Mouse (Mus musculus) lung, adult 18-20 months (tissue): ENCODE data around the gene Vgll4.

ENCODE experiments used
- DNase-seq, 2 experiments: peaks; one replicate each; pipeline ENCODE4 v3.0.0; 2022; ENCODE audit warnings: mixed read lengths in 2 of 2

Vgll4 gene

DNA sequence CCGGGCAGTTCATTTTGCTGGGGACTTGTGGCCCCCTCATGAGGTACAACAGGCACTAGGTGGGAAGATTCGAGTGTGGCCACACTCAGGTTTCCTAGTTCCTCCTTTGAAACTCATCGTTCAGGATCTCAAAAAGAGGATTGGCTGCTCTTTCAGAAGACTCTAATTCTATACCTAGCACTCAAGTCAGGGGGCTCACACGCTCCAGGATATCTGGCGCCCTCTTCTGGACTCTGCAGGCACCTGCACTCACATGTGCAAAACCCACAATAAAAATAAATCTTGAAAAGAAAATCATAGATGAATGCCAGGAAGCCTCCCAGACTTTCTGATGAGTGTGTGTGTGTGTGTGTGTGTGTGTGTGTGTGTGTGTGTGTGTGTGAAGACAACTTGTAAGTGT, 1.1 kb upstream of the Vgll4 start:
- DNase-seq = no peak

- no peak for DNase-seq
Measured at GRCm38 (mm10) chr6:114970386-114970785, 592 bp upstream of the Vgll4 start.

DNA sequence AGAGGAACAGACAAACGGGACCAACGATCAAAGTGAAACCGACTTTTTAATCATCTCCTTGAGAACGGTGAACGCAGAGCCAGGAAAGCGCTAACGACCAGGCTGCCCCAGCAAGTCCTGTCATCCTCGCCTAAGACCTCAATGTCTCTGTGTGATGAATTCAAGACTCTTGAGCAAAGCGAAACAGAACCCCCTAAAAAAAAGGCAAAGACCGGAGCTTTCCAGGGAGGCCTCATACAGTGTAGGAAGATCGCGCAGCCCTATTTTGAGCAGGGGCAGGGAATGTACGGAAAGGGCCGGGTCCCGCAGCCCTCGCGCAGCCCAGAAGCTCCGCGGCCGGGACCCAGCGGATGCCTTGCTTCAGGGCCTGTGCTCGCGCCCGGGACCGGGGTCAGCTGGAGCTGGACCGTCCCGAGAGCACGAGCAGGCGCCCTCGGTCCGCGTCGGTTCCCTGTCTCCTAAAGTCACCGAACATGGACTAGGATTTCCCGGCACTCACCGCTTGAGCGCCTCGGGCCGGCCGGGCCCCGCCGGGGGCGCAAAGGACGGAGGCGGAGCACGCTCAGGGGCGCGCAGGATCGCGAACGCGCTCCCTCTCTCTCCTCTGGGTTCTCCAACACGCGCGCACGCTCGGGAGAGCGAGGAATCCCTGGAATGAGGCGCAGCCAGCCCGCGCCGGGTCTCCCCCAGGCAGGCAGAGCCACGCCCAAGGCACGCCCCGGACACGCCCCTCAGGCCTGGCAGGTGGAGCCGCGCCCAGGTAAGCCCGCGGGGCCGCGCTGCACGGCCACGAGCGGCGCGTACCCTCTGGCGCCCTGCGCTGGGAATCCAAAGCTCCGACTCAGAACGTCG, 1.2 kb downstream of the Vgll4 start:
- peak; percentile 95 to 97 for DNase-seq

DNA sequence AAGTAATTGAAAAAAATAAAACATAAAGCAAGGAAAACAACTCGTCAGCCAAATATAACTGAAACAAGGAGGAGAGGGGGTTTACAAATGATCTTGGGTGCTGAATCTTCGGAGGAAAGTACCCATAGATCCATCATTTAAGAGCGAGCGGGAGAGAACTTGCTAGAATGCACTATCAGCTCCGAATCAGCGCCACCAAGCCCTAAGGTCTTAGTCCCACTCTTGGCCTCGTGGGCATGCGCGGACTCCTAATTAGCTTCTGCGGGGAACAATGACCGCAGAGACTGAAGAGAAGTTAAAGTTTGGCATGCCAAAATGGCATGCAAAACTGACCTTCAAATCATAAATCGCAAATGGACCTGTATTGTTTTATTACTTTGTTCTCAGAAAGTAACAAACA, 2.2 kb downstream of the Vgll4 start:
- no peak for DNase-seq

DNA sequence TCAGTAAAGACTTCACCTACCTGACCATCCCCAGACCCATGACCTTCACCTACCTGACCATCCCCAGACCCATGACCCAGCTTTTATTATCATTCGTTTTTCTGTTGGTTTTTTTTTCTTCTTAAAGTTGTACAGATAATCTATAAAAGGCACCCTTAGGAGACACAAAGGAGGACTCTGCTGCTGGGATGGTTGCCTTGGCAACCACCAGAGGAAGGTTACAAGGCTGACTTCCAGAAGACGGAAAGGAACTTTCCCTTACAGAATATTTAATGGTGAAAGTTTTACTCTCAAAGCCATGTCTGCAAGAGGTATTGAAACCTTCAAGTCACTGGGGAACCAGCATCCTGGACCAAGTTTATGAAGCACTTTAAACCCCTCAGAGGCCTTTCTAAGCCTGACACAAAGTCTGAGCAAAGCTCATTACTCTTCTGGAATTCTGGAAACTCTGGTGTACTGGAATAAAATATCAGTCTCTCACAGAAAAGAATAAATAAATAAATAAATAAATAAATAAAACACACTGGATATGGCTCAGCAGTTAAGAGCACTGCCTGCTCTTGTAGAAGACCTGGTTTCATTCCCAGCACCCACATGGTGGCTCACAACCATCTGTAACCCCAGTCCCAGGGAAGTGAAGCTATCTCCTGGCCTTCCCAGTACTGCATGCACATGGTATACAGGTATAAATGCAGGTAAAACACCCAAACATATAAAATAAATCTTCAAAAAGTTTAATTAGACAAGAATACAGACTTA, 3.2 kb downstream of the Vgll4 start:
- DNase-seq = no peak

GRCm38 (mm10) chr6:114965802-114966201, 4.0 kb downstream of the Vgll4 start:
- DNase-seq = no peak

- peak in 1 of 2 experiments; percentile 17 for DNase-seq
Measured at GRCm38 (mm10) chr6:114965396-114965795, 4.4 kb downstream of the Vgll4 start.

DNA sequence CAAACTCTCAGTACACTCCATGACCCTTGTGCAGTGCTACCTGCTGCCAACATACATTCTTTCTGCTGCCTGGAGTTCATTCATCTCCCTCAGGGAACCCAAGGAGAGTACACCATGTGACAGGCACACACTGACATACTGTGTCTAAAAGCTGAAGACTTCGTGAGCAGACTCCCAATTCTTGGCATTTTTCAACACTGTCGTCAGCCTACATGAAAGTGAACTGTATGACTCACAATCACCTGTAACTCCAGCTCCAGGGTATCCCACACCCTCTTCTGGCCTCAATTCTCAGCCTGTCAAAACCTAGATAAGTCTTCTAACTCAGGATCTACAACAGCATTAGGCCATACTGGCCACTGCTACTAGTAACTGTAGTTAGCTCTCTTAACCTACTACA, 5.6 kb downstream of the Vgll4 start:
- DNase-seq = no peak

GRCm38 (mm10) chr6:114963636-114964035, 6.2 kb downstream of the Vgll4 start:
- DNase-seq = no peak

DNA sequence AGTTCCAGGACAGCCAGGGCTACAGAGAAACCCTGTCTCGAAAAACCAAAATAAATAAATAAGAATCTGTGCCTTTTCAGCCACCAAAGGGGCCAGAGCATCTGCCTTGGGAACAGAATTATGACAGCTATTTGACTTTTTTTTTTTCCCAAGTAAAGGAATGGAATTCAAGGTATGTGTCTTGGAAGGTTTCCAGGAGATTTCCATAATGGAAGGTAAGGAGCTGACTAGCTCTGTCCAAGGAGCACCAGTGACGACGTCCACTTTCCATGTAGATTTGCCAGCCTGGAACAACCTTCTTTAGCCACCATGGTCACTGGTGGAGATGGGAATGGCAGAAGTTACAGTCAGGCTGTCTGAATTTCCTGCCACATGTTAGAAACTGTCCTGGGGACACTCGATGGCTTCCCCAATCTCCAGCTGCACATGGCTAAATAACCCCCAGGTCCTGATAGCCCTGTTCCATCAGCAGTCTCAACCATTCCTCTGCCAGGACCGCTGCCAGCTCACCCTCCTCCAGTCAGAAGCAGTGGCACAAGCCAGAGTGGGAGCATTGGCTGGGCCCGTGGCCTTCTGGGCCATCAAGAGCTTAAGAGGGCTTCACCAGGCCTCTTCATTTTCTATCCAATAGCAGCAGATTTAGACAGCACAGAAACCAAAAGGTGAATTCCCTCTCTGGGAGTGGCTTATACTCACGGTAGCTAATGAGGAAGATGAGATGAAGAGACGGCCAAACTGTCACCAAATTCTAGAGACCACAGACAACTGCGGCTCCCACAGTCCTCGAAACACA, 8.3 kb downstream of the Vgll4 start:
- peak; percentile 56 to 74 for DNase-seq

DNA sequence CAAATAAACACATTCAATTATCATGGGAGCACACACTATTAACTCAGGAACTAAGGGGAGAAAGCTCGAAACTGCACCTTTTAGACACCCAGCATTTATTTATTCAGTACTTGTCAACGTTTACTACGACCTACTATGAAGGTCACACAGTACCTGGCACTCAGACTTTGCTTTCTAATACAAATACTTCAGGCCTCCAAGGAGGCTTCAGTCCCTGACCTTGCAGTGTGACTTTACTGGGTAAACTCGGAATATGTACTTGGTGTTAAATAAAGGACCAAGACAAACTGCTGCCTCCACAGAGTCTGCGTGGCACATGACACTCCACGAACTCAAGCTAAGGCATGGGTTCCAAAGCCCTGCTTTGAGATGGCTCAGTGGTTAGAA, 10.8 kb downstream of the Vgll4 start:
- peak; percentile 41 to 67 for DNase-seq

DNA sequence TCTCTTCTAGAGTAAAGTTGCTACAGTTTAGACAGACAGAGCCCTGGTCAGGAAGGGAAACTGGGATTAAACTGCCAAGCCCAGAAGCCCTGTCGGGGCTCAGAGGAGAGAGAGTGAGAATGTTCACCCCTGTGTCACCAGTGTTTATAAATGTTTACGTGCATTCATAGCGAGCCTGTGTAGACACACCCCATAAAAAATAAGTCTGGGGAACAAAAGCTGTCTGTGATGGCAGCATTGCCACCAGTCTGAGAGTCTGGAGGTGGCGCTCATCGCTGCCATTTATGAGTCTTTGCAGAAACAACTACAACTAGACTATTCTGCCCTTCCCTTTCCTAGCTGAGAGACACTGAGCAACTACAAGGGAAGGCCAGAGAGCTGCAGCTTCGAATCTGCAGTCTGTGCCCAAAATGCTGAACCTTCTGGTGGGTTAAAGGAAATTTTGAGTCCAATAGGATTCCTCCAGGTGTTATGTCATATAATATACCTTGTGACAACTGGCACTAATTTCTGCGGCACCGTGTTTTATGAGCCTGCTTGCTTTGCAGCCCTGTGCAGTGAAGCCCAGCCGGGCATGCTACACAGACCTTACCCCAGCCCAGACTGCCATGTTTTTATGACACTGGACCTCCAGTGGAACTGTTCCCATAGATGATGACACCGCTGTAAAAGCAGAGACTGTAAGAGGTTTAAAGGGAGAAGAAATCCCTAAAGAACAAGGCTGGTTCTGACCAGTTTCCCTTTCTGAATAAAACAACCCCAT, 11.4 kb downstream of the Vgll4 start:
- no peak for DNase-seq

GRCm38 (mm10) chr6:114957756-114958155, 12.0 kb downstream of the Vgll4 start:
- no peak for DNase-seq

GRCm38 (mm10) chr6:114954496-114954895, 15.3 kb downstream of the Vgll4 start:
- no peak for DNase-seq

GRCm38 (mm10) chr6:114953601-114954000, 16.2 kb downstream of the Vgll4 start:
- no peak for DNase-seq

DNA sequence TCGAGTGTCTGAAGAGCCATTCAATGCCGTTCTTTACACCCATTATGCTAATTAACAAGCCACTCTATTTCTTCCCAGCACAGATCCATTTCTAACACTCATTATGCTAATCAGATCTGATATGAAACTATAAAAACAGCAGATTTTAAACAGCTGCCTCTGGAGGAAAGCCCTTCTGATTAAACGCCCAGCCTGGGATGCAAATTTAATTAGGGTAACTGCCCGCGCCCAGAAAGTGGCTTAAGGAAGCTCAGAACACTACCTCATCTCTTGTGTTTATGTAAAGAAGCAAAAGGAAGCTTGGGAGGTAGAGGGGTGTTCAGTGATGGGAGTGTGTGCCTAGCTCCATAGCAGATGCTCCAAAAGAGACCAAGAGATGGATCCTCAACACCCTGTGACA, 17.4 kb downstream of the Vgll4 start:
- no peak for DNase-seq

DNA sequence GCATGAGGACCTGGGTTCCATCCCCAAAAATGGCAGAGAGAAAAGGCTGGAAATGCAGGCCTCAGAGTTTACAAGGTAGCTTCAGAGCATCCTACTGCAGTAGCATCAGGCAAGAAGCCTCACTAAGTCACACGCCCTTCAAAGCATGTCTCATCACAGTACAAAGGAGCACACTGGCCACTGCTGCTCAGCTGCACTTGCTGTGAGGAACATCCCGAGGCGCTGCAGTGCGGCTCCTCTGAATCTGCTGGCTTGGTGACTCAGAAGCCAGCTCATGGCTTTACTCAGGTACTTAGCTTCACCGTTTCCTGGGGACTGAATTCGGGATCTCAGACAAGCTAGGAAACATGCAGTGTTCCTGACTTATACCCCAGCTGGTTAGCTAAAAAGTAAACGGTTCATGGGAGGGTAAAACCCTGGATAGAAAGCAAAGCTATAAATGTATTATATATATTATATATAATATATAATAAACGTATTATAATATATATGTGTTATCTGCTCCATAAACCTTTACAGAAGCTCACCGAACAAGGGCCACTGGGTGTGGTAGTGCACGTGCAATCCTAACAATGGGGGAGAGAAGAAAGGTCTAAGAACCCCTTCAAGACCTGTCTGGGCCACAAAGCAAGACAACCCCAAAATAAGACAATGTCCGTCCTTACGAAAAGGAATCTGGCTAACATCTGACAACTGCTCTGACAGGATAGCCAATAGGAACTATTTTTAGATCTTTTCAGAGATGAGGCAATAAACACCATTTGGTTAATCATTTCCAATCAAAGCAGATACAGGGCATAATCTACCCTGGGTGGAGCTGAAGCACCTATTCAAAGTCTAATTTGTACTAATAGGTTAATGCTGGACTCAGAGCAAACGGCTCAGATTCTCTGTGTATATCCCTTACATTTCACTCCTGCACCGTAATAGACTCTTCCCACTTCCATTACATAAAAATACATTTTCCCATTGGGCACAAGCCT, 25.0 kb downstream of the Vgll4 start:
- no peak for DNase-seq

GRCm38 (mm10) chr6:114941201-114941849, 28.5 kb downstream of the Vgll4 start:
- no peak for DNase-seq

DNA sequence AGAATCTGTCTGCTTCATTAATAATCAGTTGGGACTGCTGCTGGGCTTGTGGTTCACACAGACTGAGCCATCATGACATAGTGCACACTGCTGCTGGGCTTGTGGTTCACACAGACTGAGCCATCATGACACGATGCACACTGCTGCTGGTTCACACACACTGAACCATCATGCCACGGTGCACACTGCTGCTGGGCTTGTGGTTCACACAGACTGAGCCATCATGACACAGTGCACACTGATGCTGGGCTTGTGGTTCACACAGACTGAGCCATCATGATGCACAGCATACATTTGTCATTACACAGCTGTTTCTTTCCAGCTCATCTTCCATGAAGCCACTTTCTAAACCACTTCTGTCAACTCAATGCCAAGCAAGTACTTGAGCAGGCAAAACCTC, 30.1 kb downstream of the Vgll4 start:
- DNase-seq = no peak

- DNase-seq = no peak
Measured at GRCm38 (mm10) chr6:114936941-114937313, 32.9 kb downstream of the Vgll4 start.
